Mouse (Mus musculus): ENCODE results near the gene Prss16.

DNA sequence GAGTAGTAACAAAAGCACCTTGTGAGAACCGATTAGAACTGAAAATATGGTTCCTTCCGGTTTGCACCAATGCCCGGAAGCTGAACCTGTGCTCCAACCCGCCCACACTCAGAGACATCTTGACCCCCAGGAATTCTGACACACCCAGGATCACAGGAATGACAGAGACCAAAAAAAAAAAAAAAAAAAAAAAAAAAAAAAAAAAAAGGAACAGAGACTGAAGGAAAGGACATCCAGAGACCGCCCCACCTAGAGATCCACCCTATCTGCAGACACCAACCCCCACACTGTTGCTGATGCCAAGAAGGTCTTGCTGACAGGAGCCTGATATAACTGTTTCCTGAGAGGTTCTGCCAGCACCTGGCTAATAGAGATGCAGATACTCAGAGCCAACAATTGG, 17.0 kb downstream of the Prss16 start:
- no peak for TF ChIP-seq CTCF (IDR thresholded peaks at IDR 0.05; ENCODE audit: borderline replicate concordance, insufficient read depth, low read length)
- TF ChIP-seq POLR2A (IDR thresholded peaks at IDR 0.05; ENCODE audit: low read depth, low read length): no peak
